Mouse (Mus musculus) cortical plate, adult 2 months (tissue): ENCODE measurements around the gene Rbmx2. TPM values are rescaled to one million over a fixed set of nuclear protein-coding genes. Genes with fewer than 3 reads are reported as not detected.

Source experiments
- H3K27ac ChIP-seq: fragments of 200-500 bp; 2 replicates; pipeline ENCODE4 v1.5.1; 2012; ENCODE audit warnings: low read length, control low read depth, inconsistent platforms; ENCODE audit not compliant: insufficient read depth
- H3K4me1 ChIP-seq: fragments of 200-500 bp; 2 replicates; pipeline ENCODE4 v1.6.1; 2011; ENCODE audit warnings: low read length; ENCODE audit not compliant: control insufficient read depth, insufficient read depth
- H3K4me3 ChIP-seq: fragments of 200-500 bp; 2 replicates; pipeline ENCODE4 v1.5.1; 2011; ENCODE audit warnings: mild to moderate bottlenecking, low read length, control low read depth; ENCODE audit not compliant: insufficient read depth
- CTCF ChIP-seq: fragments of 200-500 bp; IDR thresholded peaks from 2 replicates; pipeline ENCODE4 v1.5.1; 2011; ENCODE audit warnings: mild to moderate bottlenecking, control low read depth, low read length; ENCODE audit not compliant: insufficient read depth; ENCODE audit errors: extremely low read depth
- POLR2A ChIP-seq: fragments of 200-500 bp; IDR thresholded peaks from 2 replicates; pipeline ENCODE4 v1.6.1; 2011; ENCODE audit warnings: mild to moderate bottlenecking, low read length, control low read depth; ENCODE audit not compliant: insufficient read depth; ENCODE audit errors: extremely low read depth
- polyA plus RNA-seq: library from polyadenylated mRNA; depleted of rRNA; stranded (reverse); fragments of >200 nt; gene quantifications from 2 replicates; pipeline ENCODE4 v1.2.3, GENCODE M21; 2012; rRNA removed

Rbmx2 gene
- polyA plus RNA-seq, 1 experiment = 7.6 TPM

DNA sequence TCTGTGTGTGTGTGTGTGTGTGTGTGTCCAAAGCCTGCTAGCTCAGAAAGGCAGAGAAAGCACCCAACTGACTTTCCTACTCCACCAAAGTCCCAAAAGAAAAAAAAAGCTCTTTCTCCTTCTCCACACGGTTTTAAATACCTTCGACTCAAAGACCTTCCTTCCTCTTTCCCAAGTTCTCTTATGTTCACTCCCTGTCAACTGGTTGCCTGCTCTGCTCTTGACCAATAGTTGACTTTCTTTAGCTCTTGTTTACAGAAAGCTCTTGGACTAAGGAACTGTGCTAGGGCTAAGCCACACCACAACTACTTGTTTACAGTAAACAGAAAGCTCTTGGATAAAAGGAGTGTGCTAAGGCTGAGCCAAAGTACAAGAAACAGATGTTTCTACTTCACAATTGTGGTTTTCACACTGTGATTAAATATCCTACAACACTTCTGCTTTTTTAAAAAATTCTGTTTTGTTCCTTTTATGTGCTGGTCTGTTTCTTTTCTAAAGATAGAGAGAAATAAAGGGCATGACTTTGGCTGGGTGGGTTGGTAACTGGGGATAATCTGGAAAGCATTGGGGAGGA is 60.0 kb downstream of the Rbmx2 start:
- H3K4me3 ChIP-seq = no peak overlapping the region
- H3K4me1 ChIP-seq = no peaks in the 10 kb centered on the region
- TF ChIP-seq POLR2A = no peak
- no peak for TF ChIP-seq CTCF
- H3K27ac ChIP-seq = no peak overlapping the region

Other genes with a start within 250 kb of the Rbmx2 start
- 0.76 and 0.79 TPM in 2 replicates for gene Elf4, start 231.9 kb upstream of the Rbmx2 start, polyA plus RNA-seq
- gene Aifm1, start 181.4 kb upstream of the Rbmx2 start, polyA plus RNA-seq = 28.0 and 31.5 TPM in 2 replicates
- gene Rab33a, start 175.7 kb upstream of the Rbmx2 start, polyA plus RNA-seq = 70.6 and 73.8 TPM in 2 replicates
- gene Zfp280c, start 100.5 kb upstream of the Rbmx2 start, polyA plus RNA-seq = 28.7 and 29.1 TPM in 2 replicates
- 51.9 and 52.7 TPM in 2 replicates for gene Slc25a14, start 71.6 kb upstream of the Rbmx2 start, polyA plus RNA-seq
- not detected in 2 replicates for gene Gpr119, start 20.5 kb upstream of the Rbmx2 start, polyA plus RNA-seq
- not detected in 2 replicates for gene Gm595, start 182.7 kb downstream of the Rbmx2 start, polyA plus RNA-seq